Mouse (Mus musculus) left cerebral cortex, adult 18-20 months (tissue): Measurements from ENCODE around the gene Polm. TPM values are rescaled to one million over a fixed set of nuclear protein-coding genes. Genes with fewer than 3 reads are reported as not detected.
A peak's percentile ranks its signal among the peaks of the same experiment; 100 is the strongest.
"Not testable (repeated sequence)": the region's sequence is repeated elsewhere in the genome, so short reads cannot be mapped to it uniquely, and the experiment has no call there.

ENCODE experiments used
- DNase-seq, 2 experiments: peaks; one replicate each; pipeline ENCODE4 v3.0.0; 2021 to 2022; ENCODE audit warnings: low spot score in 2 of 2, mixed read lengths in 1 of 2
- total RNA-seq, 2 experiments: library from RNA; stranded (reverse); gene quantifications; 2 replicates each; pipeline ENCODE4 v1.2.3; 2021

Gene Polm
- total RNA-seq, 2 experiments from 2014 or later = 8.2 to 11.4 TPM

DNA sequence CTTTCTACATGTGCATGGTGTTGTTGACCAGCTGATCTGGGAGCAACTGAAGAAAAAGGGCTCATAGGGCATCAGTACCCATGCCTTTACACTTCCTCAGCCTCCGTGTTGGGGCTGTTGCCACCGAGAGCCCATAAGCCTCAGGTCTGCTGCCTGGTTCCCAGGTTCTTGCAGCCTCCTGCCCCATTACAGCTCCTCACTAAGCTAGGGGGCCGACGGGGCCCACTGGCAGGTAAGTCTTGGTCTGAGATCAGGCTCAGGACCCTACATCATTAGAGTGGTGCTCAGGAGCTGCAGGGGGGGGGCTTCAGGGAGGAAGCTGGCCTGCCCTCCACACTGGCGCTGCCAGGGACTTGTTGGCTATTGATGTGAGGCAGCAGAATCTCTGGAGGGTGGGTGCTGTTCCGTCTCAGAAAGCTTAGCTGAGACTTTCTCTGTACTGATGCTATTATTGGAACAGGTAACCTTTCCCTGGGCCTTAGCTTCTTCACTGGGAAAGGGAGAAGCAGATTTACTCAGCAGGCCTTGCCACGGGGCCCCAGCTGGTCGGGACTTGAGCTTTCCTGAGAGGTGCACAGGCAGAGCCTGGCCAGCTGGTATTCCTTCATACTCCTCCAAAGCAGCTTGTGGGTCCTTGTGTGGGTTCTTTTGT, 18.8 kb upstream of the Polm start:
- DNase-seq = no peak

DNA sequence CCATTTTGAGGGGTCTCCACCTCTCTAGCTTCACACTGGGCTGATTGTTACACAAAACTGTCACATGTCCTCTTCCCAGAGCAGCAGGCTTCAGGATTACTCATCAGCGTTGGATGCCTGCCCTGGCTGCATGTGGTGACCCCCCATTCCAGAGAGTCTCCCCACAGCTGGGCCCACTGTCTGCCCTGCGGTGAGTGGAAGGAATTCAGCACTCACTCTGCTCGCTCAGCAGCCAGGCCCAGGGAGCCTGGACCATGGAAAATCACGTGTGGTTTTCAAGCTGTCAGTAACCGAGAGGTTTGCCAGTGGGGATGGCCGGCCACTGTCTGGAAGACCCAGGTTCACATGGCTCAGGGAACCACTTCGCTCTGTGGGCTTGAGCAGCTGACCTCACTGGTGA, 18.1 kb upstream of the Polm start:
- DNase-seq = peak; percentile 31 to 36

DNA sequence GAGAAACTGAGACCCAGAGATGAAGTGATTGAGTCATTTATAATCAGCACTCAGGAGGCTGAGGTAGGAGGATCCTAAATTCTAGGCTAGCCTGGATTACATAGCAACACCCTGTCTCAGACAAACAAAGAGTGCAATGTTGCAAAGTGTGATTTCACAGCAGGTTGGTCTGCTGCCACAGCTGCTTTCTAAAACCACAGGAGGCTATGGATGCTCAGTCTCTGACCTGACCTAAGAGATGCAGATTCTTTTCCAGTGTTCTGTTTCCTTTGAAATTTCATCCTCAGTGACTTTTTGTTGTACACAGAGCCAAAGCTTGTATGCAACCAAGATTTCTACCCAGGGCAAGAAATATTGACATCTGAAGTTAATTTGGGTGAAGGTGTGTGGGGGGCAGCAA, 17.7 kb upstream of the Polm start:
- DNase-seq = no peak

DNA sequence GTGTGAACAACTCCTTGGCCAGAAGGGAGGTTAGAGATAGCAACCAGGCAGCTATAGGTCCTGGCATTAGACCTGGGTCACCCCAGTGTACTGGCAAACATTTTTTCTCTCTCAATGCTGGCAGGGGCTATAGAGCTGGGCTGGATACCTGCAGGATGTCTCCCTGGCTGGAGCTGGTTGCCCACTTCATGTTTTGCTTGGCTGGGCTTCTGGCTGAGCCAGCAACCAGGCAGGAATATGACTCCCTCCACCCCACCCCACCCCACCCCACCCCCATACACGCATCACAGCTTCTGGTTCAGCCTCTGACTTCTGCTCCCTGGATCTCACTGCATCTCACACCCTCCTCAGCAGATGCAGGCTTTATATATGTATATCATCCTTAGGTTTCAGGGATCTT, 14.5 kb upstream of the Polm start:
- no peak for DNase-seq

DNA sequence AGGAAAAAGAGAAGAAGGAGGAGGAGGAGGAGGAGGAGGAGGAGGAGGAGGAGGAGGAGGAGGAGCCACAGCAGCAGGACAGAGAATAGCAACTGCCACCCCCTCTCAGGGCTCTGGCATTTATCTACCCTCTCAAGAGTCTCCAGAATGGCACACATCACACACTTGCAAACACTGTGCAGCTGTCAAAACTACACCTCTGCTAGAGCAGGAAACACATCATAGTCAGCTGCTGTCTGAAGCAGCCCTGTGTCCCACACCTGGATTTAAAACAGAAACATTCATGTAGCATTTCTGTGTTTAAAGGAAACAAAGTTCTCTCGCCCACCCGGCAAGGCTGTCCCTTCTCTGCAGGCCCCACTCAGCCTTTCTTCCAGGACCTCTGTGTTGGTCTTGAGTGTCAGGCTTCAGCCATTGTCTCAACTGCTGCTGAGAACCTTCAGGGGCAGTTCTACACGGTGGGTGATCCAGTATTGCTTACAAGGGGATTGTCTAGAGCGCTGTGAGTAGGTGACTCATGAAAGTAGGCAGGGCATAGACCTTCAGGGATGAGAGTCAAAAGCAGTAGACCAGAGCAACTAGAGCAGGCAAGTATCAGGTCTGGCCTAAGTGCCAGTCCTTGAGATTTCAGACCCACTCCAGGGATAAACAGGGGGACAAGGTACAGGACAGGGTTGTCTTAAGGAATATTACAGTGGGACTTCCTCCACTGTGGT, 13.4 kb upstream of the Polm start:
- no peak for DNase-seq

DNA sequence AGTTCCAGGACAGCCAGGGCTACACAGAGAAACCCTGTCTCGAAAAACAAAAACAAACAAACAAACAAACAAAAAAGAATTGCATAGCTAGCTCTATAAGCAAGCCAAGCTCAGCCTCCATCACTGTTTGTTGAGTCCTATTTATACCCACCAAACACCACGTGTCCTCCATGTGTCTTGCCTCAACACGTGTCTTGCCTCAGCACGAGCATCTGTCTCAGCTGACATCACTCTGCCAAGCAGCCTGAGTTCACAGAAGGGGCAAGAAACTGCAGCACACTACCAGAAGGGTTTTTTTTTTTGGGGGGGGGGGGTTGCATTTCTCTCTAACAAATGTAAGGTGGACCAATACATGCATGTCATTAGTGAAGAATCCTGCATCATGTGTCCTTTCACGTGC, 12.6 kb upstream of the Polm start:
- DNase-seq = no peak

DNA sequence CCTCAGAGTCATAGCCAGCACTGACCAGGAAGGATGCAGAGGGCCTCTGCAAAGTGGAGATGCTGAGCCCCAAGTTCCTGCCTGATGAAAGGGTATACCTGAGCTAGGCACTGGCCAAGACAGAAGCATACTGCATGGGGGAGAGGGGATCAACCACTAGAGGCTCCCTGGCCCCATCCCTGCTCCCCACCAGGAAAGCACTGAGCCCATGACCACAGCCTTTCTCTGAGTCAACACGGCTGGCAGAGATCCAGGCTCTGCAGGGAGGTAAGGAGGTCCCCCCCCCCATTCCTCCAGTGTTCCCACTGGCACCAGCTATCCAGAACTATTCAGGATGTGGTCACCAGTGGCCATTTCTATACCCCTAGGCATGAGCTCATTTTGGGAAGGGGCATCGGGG, 11.5 kb upstream of the Polm start:
- no peak for DNase-seq

DNA sequence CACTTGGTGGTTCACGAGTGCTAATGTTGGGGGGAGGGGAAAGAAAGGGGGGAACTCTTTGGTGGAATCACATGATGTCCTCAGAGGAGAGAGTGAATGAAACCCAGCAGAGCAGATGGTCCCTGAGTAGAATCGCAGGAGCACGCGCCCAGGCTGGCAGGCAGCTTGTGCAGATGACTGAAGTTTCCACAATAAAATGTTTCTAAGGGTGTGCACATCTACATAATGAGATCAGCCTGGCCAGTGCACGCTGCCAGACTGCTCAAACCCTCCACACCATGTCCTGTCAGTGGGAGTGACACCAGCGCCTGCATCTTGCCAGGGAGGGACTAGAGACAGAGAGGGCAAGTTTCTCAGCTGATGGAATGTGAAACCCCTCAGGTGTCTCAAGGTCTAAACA, 10.9 kb upstream of the Polm start:
- DNase-seq = peak; percentile 29 to 45

DNA sequence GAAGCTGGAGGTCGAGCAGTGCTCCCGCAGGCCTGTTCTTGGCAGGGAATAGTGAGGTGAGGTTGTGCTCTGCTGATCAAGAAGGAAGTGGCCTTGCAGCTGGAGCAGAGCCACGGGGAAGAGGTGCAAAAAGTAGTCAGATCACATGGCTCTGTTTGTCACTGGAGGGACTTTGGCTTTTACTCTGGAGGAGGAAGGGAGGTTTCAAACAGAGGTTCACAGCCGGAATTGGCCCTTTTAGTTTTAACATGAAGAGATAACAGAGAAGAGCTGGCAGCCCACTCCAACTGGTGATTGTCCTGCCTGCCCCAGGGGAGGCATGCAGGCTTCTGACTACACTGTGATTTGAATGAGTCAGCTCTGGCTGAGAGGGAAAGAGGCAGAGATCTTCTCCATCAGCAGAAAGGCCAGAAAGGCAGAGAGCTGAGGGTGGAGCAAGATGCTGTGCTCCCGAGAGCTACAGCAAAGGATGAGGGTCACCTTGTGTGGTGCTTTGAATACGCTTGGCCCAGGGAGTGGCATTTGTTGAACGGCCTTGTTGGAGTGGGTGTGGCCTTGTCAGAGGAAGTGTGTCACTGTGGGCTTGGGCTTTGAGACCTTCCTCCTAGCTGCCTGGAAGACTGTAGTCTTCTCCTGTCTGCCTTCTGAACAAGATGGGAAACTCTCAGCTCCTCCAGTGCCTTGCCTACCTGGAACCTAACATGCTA, 9.0 kb upstream of the Polm start:
- DNase-seq = no peak

DNA sequence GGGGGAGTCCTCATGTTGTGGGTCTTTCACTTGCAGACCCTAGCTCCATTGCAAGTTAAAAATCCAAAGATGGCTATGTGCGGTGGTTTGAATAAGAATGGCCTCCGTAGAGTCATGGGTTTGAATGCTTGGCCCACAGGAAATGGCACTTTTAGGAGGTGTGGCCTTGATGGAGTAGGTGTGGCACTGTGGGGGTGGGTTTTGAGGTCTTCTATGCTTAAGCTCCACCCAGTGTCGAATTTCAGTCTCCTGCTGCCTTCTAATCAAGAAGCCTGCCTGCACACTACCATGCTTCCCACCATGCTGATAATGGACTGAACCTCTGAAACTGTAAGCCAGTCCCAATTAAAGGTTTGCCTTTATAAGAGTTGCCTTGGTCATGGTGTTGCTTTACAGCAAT, 5.3 kb upstream of the Polm start:
- no peak for DNase-seq

DNA sequence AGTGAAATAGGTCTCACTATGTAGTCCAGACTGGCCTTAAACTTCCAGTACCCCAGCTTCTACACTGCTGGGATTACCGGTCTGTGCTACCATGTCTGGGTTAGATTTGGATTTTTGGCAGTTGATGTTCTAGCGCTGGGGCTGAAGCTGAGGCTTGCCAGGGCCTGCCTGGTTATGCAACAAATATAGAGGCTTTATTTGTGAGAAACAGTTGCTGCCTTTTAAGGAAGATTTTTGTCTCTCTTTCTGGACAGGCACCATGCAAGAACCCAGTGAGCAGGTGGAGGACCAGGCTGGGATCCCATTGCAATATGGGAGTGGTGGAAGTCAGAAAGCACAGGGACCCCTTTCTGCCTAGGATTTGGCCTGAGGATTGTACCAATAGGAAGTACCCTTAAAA, 3.9 kb upstream of the Polm start:
- DNase-seq = no peak

DNA sequence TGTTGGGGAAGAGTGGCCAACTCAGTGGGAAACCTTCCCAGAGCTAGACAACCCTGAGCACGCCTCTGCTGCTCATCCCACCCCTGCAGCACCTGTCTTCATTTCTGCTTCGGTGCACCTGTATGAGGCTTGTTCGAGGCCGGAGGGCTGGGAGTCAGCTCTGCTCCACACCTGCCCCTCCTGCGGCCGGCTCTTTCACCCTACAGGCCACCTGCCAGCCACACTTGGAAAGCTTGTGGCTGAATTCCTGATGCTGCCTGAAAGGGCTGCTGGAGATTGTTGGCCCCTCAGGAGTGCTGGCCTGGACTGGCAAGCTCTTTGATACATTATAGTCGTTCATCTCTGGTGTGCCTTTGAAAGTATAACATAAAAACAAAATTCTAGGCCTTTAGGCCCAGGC, 2.5 kb upstream of the Polm start:
- DNase-seq = no peak

DNA sequence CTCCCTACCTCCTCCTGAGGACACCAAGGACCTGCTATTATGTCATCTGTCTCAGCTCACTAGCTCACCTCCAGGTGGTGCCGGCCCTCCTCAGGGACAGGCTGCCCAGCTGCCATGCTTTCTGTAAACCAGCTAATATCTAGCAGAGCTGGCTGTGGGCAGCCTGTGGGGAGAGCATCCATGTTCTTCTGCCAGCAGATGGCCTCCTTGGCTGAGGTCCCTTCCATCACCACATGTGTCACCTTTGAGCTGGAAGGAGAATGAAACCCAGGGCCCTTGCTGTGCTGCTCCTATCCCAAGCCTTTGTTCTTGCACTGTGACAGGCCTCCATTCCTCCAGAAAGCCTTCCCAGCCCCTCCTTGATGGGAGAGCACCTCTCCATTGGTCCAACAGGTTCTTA, 1.7 kb downstream of the Polm start:
- no peak for DNase-seq

DNA sequence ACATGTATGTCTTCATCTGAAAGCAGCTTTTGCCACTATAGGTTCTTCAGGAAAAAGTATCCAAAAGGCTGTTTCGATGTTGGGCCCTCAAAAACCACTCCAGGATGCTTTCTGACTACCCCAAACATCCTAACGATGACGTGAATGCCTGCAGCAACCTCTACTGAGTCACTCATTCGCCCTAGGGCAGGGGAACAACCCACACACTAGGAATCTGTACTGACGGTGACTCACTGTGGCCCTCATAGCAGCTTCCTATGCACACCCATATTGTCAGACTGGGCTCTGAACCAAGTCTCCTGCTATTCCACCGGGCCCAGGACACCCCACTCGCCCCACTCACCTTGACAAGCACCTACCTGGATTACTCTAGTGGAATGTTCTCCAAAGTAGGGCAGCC, 2.8 kb downstream of the Polm start:
- no peak for DNase-seq

DNA sequence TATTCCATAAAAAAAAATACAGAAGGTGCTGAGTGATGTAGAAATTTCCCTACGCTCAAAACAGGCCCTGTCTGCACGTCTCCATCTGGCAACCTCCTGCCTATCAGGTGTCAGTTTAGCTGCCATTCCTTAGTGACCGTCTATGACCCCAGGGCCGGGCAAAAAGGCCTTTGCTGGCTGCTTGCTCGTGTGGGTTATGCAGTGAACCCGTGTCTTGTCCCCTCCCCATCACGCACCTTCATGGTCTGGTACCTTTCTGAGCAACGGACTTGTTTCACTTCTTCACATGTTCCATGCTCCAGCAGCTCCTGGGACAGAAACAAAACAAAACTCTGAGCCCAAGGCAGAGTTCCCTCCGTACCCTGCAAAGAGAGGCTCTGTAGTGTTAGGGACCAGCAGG, 3.3 kb downstream of the Polm start:
- DNase-seq = no peak

DNA sequence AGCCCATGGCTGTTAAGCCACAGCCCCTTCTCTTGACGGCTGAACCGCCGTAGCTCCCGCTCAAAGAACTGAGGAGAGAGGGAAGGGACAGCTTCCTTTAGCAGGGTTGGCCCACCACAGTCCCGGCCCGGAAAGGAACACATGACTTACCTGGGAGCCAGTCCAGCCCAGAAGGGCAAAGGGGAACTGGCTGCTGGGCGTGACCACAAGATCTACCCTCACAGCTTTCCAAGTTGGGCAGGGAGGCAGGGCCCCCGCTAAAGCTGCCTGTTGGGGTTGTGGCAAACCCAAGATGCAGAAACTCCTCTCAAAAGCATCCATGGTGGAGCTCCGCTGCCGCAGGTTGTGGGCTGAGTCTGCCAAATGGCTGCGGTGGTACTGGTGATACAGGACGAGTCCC, 8.5 kb downstream of the Polm start:
- no peak for DNase-seq

DNA sequence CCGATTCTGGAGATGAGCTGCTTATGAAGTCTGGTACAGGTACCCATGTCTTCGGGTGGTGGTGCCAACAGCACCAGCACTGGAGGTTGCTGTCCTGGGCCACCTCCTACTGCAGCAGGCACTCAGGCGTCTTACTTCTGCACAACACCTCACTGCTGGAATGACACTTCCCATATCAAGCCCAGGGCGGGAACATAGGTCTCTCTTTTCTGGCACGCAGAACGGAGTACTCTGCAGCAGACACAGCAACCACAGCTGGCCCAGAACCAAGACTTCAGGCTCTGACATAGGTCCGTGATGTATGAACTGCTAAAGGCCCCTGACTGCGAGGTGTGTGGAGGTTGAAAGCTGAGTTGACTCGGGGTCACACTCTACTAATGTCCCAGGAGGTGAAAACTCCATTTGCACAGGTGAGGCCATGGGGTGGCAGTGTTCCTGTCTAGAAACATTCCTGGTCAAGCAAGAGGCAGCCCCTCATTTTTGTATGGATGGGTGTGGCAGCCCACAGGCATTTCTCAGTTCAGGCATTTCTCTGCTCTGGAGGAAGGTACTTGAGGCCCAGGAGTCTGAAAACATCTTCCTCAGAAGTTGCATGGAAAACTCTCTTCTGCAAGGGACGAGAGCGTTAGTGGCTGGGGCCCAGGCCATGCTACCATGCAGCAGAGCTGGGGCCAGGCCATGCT, 9.2 kb downstream of the Polm start:
- DNase-seq = no peak

DNA sequence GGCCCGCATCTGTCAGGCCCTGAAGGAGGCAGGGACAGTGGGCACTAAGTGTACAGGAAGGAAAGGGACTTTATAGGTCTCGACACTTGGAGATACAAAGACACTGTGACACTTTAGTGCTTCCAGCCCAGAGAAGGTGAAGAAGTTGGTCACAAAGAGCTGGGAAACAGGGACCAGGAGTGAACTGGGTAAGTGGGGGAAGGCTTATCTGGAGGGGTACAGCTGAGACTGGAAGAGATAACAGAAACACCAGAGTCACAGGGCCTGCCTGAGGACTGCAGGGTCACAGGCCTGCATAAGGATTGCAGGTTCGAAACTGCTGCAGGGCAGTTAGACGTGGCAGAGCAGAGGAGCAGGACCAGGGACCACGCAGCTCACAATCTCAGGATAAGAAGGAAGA, 9.9 kb downstream of the Polm start:
- DNase-seq = no peak

DNA sequence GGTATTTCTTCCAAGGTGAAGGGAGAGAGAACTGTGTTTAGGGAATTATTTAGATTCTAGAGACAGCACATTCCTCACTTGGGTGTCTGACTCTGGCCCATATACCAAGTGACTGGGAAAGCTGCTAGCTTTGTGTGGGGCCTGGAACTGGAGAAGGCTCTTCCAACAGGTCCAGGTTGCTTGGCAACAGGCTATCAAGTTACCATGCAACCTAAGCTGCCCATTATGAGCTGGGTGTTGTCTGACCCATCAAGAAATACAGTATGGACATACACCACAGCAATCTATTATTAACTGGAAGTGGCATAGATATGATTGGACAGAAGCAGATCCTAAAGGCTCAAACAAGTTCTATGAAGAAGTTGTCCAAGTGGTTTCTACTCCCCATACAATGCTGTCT, 12.4 kb downstream of the Polm start:
- DNase-seq = no peak

DNA sequence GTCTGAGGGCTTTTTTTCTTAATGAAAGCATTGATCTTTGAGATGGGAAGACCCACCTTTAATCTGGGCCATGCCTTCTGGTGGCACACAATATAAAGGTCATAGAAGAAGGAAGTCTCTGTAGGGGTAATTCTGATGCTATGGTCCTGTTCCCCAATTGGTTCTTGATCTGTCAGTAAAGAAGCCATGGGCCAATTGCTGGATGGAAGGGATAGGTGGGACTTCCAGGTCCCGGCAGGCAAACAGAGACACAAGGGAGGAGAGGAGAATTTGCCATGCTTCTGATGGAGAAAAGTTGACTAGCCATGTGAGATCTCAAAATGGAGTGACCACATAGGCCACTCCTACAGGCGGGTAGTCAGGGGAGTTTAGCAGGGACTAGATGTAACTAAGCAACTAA, 18.6 kb downstream of the Polm start:
- no peak for DNase-seq

DNA sequence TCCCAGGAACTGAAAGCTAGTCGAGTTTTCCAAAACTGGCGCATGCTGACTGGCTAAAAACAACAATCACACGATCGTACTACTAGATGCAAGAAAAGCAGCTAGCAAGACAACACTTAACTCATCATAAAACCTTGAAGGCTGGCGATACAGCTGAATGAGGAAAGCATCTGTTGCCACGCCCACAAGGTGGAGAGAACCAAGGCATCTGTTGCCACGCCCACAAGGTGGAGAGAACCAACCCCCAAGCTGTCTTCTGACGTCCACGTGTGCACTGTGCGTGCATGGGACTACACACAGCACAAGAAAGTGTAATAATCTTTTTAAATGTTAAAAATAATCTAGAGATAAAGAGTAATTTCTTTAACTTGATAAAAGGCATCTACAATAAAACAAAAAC, 24.4 kb downstream of the Polm start:
- no peak for DNase-seq

DNA sequence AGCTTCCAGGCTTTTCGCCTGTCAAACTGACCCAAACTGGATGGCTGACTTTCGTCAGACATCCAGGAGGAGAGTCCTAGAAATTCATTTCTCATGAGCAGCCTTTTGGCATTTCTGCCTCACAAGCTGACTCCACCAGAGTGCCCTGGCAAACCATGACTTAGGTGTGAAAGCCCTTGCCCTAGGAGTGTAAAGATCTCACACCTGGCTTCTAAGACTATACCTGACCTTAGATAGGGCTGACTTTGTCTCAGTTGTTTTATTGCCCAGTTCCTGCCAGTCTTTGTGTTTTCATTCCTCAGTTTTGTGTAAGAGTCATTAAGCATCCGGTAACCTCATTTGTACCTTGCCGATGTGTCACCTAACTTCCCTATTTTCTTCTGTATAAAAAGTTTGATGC, 28.3 kb downstream of the Polm start:
- DNase-seq = not testable (repeated sequence)
